Mouse (Mus musculus) thymus, postnatal 36 days (tissue): ENCODE results near the gene E130308A19Rik.

Source experiments
- DNase-seq, 2 experiments: peaks; one replicate each; pipeline ENCODE4 v3.0.0; 2022; ENCODE audit warnings: mixed read lengths in 2 of 2

Gene E130308A19Rik

DNA sequence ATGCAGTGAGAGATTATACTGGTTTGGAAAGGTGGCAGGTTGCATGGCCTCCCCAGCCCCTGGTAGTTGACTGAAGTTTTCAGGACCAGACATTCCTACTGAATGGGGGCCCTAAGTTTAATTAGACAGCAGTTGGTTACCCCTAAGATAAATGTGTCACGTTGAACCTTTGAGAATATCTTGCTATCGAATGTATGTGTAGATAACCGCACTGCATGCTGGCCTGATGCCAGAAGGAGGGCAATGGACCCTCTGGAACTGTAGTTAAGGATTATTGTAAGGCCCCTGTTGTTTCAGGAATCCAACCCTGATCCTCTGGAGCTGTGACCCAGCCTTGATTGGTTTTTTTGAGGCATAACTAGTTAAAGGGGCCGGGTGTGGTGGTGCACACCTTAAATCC is 58.3 kb downstream of the E130308A19Rik start:
- DNase-seq: no peak

DNA sequence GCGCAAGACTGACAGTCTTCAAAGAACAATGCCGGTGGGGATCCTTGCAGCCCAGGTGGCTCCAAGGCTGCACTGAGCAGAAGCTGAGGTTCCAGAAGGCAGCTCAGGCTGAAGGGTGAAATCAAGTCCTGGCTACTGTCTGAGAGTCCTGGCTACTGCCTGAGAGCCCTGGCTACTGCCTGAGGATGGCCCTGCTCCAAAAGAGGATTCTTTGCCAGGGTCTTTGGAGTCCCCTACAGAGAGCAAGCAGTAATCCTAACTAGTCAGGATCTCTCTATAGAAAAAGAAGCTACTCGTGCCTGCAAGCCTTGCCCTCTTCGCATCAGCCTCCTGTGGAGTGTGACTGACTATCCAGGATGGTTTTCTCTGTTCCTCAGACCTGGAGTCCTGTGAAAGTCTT is 60.7 kb downstream of the E130308A19Rik start:
- no peak for DNase-seq

DNA sequence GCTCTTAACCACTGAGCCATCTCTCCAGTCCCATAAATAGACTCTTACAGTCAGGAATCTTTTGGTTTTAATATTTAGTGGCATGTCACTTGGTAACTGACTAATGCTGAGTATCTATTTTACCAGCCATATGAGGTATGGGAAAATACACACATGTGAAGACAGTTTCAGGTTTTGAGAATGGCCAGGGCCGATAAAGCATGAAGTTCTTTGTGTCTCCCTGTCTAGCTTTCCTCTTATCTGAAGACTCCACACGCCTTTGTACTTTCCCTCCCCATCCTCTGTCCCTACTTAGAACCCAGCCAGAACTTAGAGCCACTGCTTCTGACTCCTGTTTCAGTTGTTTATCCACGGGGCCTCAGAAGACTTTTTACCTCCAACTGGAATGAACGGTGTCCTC is 63.0 kb downstream of the E130308A19Rik start:
- DNase-seq: no peak

DNA sequence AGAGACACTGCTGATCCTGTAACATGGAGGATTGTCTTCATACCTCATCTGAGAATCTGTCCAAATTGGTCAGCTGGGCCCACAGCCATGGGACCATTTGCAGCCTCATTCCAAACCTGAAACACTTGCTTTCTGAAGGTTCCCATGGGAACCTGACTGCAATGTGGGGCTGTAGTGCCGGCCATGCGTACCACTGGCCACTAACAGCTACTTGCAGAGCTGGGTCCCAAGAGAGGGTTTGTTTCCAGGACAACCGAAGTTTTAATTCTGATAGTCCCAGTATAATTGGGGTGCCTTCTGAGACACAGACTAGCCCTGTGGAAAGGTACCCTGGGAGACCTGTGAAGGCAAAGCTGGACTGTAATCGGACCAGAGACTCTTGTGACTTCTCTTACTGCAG is 64.1 kb downstream of the E130308A19Rik start:
- DNase-seq: no peak

- DNase-seq: no peak
Observed at GRCm38 (mm10) chr4:59696846-59697245, 70.8 kb downstream of the E130308A19Rik start.

DNA sequence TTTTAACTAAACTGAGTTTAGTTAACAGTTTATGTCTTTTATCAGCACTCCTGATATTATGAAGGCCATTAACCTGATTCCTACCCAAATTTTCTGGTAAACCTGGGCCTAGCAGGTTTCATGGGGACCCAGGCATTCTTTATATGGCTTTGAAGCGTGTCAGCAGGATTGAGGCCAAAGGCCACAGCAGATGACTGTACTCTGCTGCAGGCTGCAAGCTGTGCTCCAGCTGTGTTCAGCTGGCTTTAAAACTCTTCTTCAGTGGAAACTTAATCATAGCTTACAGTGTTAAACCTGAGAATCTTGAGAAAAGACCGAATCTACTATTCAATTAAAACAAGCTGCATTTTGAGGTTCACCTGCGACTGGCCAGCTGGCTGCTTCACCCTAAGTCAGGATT is 71.9 kb downstream of the E130308A19Rik start:
- DNase-seq: no peak

- DNase-seq: no peak
Observed at GRCm38 (mm10) chr4:59699014-59699792, 73.2 kb downstream of the E130308A19Rik start.

GRCm38 (mm10) chr4:59709321-59709720 is 83.3 kb downstream of the E130308A19Rik start:
- DNase-seq: no peak

DNA sequence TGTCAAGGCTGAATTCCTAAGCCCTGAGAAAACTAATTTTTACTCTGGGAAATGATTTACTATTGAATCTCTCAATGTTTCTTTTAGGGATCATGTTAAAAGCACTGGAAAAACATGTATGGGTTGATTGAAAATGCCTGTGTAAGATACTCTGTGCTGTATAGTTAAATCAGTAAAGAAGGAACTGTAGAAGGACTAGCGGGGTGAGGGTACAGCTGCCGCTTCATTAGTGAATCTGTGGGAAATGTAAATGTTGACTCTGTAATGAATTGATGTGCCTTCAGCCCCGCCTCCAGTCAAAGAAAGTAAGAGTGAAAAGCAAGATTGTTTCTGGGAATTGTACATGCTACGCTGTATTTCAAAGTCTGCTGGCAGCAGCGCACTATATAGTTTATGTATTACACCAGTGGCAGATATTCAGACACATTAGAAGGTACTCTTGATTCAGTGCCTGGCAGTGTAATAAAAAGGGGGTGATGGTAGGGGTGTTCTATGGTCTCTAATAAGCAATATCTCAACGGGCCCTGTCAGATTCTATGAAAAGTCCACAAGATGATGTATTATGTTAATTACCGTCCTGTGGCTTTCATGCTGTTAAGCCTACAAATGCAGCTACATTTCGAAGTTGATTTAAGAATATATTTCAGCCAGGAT is 84.9 kb downstream of the E130308A19Rik start:
- DNase-seq: no peak

DNA sequence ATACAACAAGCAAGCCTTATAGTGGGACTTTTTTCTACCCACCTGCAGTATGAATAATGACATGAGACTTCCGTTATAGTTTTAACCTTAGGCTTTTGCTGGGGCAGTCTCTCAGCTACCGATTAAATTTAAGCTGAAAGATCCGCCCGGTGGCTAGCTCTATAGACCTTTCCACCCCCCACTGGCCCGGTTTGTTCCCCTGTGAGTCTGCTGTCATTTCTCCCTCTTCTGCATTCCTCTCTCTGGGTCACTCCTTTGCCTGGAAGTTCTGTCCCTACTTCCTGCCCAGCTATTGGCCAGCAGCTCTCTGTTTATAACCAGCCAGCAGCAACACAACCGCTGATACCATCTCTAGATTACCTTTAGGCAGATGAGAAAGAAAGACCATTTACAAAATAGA is 86.4 kb downstream of the E130308A19Rik start:
- DNase-seq: no peak

DNA sequence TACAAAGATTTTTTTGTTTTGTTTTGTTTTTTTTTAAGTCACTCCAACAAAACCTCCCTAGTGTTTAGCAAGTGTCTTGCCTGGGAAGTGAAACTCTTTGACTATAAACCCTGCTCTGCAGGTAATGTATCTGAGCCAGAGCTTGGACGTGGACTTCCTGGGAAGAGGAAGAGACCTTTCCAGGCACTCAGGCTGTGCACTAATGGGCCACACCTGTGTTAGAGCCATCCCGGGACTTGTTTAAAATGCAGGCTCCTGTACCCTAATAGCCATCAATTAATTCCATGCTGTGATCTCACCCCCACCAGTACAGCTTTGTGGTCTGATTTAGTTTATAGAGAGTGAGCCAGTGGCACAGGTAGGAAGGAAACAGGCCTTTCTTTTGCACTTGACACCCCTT is 86.9 kb downstream of the E130308A19Rik start:
- DNase-seq: no peak

DNA sequence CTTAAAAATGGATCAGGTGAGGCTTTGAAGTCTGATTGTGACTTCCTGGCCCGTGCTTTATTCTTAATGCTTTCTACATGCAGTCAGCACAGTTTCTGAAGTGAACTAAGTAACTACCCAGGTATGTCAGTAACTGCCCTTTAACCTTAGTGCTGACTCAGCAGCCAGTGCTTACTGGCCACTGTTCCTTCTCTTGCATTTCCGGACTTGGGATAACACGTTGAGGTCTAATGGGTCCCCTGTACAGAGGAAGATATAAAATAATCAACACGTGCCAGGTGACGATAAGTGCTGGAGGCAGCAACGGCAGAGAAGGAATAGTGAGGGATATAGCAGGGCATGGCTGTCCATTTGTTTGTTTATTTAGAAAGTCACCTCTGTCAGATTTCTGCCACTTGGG is 88.5 kb downstream of the E130308A19Rik start:
- DNase-seq: no peak

DNA sequence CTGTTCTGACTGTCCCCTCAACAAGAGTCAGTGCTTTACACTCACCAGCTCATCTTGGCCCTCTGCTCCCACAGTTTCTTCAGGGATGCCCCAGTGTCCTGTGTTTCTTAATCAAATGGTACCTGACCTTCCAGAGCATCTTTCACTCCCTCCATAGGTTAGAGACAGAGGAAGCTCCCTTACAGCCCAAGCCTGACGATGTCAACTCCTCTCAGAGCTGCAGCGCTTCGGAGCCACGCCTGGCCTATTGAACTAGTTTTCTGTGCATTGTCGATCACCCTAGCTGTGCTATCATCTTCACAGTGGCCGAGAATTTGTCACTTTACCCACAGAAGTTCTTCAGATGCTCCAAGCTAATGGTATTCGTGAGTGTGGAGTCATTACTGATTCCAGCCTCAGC is 88.9 kb downstream of the E130308A19Rik start:
- DNase-seq: no peak

GRCm38 (mm10) chr4:59715531-59715930 is 89.5 kb downstream of the E130308A19Rik start:
- no peak for DNase-seq

GRCm38 (mm10) chr4:59717349-59717748 is 91.3 kb downstream of the E130308A19Rik start:
- no peak for DNase-seq

- no peak for DNase-seq
Observed at GRCm38 (mm10) chr4:59718542-59718941, 92.5 kb downstream of the E130308A19Rik start.

DNA sequence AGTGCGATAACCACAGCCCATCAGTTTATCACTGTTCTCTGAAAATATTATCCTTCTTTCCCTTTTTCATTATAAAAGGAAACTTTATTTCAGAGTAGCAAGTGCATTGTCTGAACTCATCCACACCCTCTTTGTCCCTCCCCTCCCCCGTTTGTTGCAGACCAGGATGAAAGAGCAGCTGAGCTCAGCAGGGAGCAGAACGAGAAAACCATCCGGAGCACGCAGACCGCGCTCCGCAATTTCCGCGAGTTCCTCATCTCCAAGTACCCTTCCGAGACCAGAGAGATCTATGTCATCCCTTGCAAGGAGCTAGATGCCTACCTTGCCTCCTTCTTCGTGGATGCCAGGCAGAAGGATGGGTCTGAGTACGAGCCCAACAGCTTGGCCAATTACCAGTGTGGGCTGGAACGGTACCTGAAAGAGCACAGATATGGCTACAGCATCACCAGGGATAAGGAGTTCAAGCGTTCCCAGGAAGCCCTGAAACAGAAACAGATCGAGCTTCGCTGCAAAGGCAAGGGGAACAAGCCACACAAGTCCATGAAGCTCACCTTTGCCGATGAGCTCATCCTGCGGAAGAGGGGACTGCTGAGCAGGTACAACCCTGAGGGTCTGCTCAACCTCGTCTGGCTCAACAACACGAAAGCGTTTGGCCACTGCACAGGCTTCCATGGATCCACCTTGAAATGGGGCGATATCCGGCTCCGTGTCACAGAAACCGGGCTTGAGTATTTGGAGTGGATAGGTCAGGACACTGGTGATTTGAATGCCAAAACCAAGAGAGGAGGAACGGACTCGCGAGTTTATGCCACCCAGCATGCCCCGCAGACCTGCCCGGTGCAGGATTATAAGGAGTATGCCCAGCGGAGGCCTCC is 93.7 kb downstream of the E130308A19Rik start:
- no peak for DNase-seq

DNA sequence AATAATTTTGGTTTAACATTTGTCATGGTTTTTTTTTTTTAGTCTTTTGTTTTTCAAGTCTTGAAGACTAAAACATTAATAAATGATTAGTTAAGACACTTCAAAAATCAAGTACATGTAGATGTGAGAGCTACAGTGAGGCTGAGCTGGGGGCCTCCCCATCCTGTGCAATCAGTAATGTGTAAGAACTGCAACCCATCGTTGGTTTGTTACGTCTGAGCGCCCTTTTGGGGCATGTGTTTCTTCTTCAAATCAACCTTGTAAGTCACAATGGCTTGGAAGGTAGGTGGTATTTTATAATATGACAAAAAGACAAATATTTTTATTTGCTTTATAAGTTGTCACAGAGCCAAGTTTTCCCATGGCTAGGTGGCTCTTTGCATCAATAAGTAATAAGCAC is 95.8 kb downstream of the E130308A19Rik start:
- DNase-seq: no peak

GRCm38 (mm10) chr4:59725579-59725978 is 99.6 kb downstream of the E130308A19Rik start:
- DNase-seq: no peak

GRCm38 (mm10) chr4:59726501-59726900 is 100.5 kb downstream of the E130308A19Rik start:
- peak; percentile 30 to 40 for DNase-seq

GRCm38 (mm10) chr4:59727187-59727877 is 101.3 kb downstream of the E130308A19Rik start:
- DNase-seq: no peak

- no peak for DNase-seq
Observed at GRCm38 (mm10) chr4:59727878-59728261, 101.9 kb downstream of the E130308A19Rik start.

DNA sequence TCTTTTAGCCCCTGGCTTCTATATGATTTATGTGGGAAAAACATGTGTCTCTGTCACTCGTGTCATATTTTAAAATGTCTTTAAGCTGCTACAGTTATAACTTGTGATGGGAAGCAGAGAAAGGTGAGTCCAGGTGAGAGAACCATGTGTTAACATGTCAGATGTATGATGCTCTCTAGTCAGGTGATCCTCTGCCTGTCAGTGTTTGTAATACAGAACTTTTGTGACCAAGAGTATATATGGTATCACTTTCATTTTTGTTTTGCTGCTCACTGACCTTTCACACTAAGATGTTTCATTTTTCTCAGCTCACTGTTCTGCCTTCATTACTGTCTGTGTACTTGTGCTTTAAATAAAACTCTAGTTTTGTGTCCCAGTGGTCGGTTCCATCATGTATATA is 102.8 kb downstream of the E130308A19Rik start:
- no peak for DNase-seq
